Mouse (Mus musculus): ENCODE measurements around the gene Fstl3. TPM values are rescaled to one million over a fixed set of nuclear protein-coding genes. Genes with fewer than 3 reads are reported as not detected.

The Fstl3 gene
- polyA plus RNA-seq, 1 experiment from 2014 or later: 1.6 TPM

DNA sequence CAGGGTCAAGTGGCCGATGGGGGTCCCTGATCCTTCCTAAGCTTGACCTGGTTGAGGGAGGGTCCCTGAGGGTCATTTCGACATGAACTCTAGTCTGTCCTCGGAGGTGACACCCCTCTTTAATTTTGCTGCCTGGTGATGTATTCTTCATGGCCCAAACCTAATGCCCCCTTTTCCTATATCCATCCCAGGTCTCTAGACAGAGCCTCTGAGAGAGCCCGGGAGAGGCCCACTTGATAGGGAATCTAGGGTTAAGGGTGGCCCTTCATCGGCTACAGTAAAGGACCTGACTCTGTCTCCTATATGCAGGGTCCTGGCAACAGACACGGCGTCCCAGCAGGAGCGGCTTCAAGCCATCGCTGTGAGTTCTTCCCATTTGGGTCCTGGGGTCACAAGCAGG is 29.3 kb downstream of the Fstl3 start:
- H3K27ac ChIP-seq (replicated peaks): 0 out of 2 replicates have a peak overlapping the region, but pooled peaks have one; percentile 75
- no peak overlapping the region for H3K9ac ChIP-seq (replicated peaks)
- H3K36me3 ChIP-seq: peaks cover 47% of the 10 kb centered on the region
- no peak overlapping the region for H3K4me3 ChIP-seq
- no peak for ATAC-seq (ENCODE audit: low FRiP score, low read depth)
- WGBS: 93% methylated on average over 9 of the region's 9 CpGs
- H3K4me2 ChIP-seq (replicated peaks): no peak overlapping the region
- H3K9me3 ChIP-seq: no peaks in the 10 kb centered on the region
- H3K27me3 ChIP-seq: no peaks in the 10 kb centered on the region
- peaks cover 64% of the 10 kb centered on the region for H3K4me1 ChIP-seq

DNA sequence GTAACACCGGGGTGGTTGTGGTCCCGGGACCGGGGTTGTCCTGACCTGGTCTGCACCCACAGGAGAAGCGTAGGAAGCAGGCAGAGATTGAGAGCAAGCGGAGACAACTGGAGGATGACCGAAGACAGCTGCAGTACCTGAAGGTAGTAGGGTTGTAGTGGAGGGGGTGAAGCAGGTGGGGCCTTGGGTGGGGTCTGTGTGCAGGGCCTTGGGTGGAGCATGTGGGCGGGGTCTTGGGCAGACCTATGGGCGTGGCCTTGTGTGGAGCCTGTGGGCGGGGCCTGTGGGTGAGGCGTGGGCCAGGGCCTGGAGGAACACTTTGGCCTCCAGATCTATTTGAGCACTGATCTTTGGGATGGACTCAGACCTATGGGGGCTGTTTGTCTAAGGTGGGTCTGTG is 29.9 kb downstream of the Fstl3 start:
- ATAC-seq (ENCODE audit: low FRiP score, low read depth): no peak
- H3K9ac ChIP-seq (replicated peaks): no peak overlapping the region
- H3K9me3 ChIP-seq: no peaks in the 10 kb centered on the region
- H3K27me3 ChIP-seq: no peaks in the 10 kb centered on the region
- peaks cover 54% of the 10 kb centered on the region for H3K36me3 ChIP-seq
- peaks cover 57% of the 10 kb centered on the region for H3K4me1 ChIP-seq
- H3K27ac ChIP-seq (replicated peaks): peak overlapping the region; percentile 75
- no peak overlapping the region for H3K4me2 ChIP-seq (replicated peaks)
- WGBS: 83% methylated on average over 10 of the region's 10 CpGs
- H3K4me3 ChIP-seq: no peak overlapping the region

DNA sequence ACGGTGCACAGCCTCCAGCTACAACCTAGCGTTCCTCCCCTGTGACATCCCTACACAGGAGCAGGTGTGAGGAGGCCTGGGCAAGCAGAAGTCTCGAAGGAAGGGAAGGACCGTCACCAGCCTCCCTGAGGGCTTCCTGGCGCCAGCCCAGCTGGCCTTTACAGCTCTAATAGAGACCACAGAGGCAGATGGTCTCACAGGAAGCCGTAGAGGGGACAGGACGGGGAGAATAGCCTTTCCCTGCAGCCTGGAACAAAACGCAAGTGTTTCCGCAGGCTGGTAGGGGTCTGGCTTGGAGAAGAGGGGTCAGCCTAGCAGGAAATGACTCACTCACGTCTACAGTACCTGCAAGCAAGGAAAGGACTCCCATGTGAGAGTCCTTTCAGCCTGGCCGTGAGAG is 30.8 kb downstream of the Fstl3 start:
- no peak overlapping the region for H3K4me3 ChIP-seq
- H3K9me3 ChIP-seq: no peaks in the 10 kb centered on the region
- no peak overlapping the region for H3K4me2 ChIP-seq (replicated peaks)
- peak overlapping the region; percentile 8; the same call in 1 of the 2 replicates for H3K9ac ChIP-seq (replicated peaks)
- ATAC-seq (ENCODE audit: low FRiP score, low read depth): no peak
- 61% methylated on average over 11 of the region's 11 CpGs for WGBS
- H3K27me3 ChIP-seq: no peaks in the 10 kb centered on the region
- peaks cover 49% of the 10 kb centered on the region for H3K4me1 ChIP-seq
- peaks cover 60% of the 10 kb centered on the region for H3K36me3 ChIP-seq
- H3K27ac ChIP-seq (replicated peaks): peak overlapping the region; percentile 75

DNA sequence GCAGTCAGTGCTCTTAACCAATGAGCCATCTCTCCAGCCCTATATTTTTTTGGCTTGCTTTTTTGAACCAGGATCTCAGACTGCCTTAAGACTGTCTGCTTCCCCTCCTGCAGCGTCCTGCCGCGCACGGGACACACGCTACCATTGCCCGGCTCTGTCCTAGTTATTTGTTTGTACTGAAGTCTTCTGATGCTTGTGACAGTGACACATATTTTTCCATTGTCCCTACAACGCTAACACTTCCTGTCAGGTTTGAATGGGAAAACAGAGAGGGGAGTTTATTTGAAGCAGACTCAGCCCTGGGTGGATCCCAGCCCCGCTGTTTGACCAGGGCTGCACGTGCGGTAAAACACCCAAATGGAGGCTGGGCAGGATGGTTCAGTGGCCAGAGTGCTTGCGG is 31.7 kb downstream of the Fstl3 start:
- H3K36me3 ChIP-seq: peaks cover 60% of the 10 kb centered on the region
- no peaks in the 10 kb centered on the region for H3K27me3 ChIP-seq
- H3K4me1 ChIP-seq: peaks cover 40% of the 10 kb centered on the region
- H3K9me3 ChIP-seq: no peaks in the 10 kb centered on the region
- H3K9ac ChIP-seq (replicated peaks): no peak overlapping the region
- no peak overlapping the region for H3K4me2 ChIP-seq (replicated peaks)
- H3K4me3 ChIP-seq: no peak overlapping the region
- 93% methylated on average over 11 of the region's 11 CpGs for WGBS
- ATAC-seq (ENCODE audit: low FRiP score, low read depth): no peak
- peak overlapping the region; percentile 75; the same call in 1 of the 2 replicates for H3K27ac ChIP-seq (replicated peaks)

DNA sequence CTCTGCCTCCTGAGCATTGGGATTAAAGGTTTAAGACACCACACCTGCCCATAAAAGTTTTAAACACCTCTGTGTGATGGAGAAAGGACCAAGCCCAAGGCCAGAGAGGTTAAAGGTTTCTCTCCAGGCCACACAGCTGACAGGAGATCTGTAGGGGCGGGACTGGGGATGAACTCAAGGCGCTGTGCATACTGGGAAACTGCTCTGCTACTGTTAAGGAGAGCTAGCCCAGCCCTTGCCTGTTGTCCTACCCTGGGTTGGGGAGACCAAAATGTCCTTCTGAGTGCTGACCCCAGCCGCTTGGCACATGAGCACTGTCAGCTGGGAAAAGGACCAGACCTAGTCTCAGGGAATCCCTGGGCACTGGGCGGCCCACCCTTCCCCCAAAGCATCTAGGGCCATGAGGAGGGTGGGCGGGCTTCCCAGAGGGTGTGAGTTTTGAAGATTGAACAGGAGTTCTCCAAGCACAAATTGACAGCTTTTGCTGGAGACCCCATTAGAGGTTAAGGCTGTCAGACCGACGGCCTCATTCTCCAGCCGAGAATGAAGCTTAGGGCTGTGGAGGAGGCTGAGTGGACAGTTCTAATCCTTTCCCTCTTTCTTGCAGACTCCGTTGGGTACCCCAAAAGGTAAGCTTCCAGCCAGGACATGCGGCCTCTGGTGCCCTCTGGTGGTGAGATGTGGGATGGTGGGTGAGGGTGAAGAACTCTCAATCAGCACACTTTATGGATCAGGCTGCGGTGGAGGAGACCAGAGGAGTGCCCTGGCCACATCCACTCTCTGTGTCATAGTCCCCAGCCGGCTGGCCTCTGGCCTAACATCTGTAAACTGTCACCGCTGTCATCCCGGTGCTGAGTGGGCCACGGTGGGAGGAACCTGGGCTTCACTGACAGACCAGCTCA is 34.9 kb downstream of the Fstl3 start:
- no peaks in the 10 kb centered on the region for H3K9me3 ChIP-seq
- H3K27ac ChIP-seq (replicated peaks): peak overlapping the region; percentile 68
- 30% methylated on average over 15 of the region's 15 CpGs for WGBS
- peaks cover 8% of the 10 kb centered on the region for H3K4me1 ChIP-seq
- H3K9ac ChIP-seq (replicated peaks): no peak overlapping the region
- ATAC-seq (ENCODE audit: low FRiP score, low read depth): 0 out of 2 replicates have a peak, but pooled peaks have one; percentile 21
- H3K36me3 ChIP-seq: peaks cover 78% of the 10 kb centered on the region
- H3K27me3 ChIP-seq: no peaks in the 10 kb centered on the region
- no peak overlapping the region for H3K4me3 ChIP-seq
- no peak overlapping the region for H3K4me2 ChIP-seq (replicated peaks)

DNA sequence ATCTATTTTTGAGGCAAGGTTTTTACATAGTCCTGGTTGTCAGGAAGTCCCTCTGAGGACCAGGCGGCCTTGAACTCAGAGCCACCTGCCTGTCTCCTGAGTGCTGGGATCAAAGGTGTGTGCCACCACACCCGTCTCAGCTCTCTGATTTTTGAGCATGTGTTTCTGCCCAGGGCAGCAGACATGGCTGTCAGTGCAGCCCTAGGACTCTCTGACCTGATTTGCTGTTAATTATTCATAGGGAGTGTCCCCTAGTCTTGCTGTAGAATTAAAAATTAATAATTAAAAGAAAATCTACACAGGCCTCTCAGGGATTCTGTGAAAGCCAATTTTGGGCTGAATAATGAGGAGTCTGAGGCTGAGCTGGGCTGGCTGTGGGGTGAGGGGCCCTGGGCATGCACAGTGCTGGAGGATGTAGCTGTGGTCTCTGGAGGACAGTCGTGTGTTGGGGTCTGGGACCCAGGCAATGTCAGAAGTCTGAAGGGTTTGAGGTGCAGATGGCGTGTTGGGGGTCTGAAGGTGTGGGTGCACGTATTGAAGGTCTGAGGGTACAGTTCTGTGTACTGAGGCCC is 37.3 kb downstream of the Fstl3 start:
- no peaks in the 10 kb centered on the region for H3K27me3 ChIP-seq
- WGBS: 81% methylated on average over 5 of the region's 5 CpGs
- no peak overlapping the region for H3K4me2 ChIP-seq (replicated peaks)
- H3K27ac ChIP-seq (replicated peaks): 0 out of 2 replicates have a peak overlapping the region, but pooled peaks have one; percentile 58
- no peak overlapping the region for H3K9ac ChIP-seq (replicated peaks)
- no peaks in the 10 kb centered on the region for H3K9me3 ChIP-seq
- no peak overlapping the region for H3K4me3 ChIP-seq
- H3K36me3 ChIP-seq: peaks cover 70% of the 10 kb centered on the region
- 0 out of 2 replicates have a peak, but pooled peaks cover 5% of the 10 kb centered on the region for H3K4me1 ChIP-seq
- ATAC-seq (ENCODE audit: low FRiP score, low read depth): no peak

DNA sequence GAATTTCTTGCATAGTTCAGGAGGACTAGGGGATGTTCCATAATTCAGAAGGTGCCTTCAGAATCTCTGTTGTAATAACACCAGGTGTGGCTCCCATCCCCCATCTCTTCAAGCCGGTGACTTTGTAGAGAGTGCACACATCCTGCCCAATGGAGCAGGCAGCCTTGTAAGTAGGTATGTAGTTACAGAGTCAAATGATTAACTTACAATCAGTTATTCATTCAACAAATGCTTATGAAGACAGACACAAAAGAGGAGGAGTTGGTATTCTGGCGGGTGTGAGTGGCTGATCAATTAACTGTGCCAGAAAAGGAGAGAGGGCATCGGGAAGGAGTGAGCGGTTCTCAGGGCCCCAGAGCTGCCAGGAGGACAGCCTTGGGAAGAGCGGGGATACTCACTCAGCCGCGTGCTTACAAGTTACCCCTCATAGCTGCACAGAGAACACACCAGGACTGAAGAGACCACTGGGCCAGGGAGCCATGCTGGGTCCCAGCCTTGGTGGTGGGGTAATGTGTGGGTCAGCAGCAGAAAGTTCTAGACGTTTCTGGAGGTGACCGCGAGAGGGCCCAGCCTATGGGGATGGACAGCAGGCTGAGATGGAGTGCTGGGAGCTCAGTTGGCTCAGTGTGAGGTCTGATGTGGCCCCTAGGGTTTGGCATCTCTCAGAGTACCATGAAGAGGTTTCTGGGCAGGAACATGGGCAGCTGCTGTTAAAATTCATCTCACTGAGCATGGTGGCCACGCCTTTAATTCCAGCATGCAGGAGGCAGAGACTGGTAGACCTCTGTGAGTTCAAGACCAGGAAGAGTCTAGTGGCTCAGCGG is 38.8 kb downstream of the Fstl3 start:
- ATAC-seq (ENCODE audit: low FRiP score, low read depth): no peak
- Histone ChIP-seq H3K9ac (replicated peaks) (no peak overlapping the region), H3K4me3 (no peak overlapping the region), H3K36me3 (peaks cover 70% of the 10 kb centered on the region), H3K4me1 (0 out of 2 replicates have a peak, but pooled peaks cover 5% of the 10 kb centered on the region), H3K9me3 (no peaks in the 10 kb centered on the region), H3K27ac (replicated peaks) (no peak overlapping the region), H3K27me3 (no peaks in the 10 kb centered on the region), H3K4me2 (replicated peaks) (no peak overlapping the region)
- 89% methylated on average over 12 of the region's 12 CpGs for WGBS

DNA sequence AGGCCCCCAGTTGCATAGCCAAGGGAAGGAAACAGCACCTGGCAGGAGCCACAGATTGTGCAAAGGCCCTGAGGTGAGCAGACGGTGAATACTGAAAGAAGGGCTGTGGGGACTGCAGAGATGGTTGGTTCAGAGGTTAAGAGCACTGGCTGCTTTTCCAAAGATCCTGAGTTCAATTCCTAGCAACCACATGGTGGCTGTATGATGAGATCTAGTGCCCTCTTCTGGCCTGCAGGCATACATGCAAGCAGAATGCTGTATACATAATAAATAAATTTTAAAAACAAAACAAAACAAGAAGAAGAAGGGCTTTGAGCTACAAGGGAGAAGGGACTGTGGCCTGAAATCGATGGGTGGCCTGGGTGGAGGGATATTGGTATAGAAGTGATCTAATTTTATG is 40.0 kb downstream of the Fstl3 start:
- Histone ChIP-seq H3K36me3 (peaks cover 60% of the 10 kb centered on the region), H3K4me1 (peaks cover 8% of the 10 kb centered on the region; the same call in 1 of the 2 replicates), H3K4me3 (no peak overlapping the region), H3K9me3 (no peaks in the 10 kb centered on the region), H3K4me2 (replicated peaks) (no peak overlapping the region), H3K9ac (replicated peaks) (no peak overlapping the region), H3K27ac (replicated peaks) (no peak overlapping the region), H3K27me3 (no peaks in the 10 kb centered on the region)
- no peak for ATAC-seq (ENCODE audit: low FRiP score, low read depth)
- 80% methylated on average over 2 of the region's 2 CpGs for WGBS

DNA sequence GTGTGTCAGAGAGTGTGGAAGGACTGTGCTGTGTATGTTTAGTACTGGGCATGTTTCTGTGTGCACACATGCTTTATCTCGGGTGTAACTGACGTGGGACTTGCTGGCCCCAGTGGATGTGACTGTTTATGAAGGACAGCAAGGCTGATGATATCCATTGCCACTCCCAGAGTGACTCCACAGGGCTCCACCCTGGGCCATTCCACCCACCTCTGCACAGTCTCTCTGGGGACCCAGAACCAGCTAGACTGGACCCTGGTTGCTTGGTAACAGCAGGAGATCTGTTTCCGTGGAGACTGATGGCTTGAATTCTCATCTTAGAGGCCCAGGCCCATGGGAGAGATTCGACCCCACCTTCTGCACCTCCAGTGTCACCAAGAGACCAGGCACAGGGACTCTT is 41.2 kb downstream of the Fstl3 start:
- Histone ChIP-seq H3K27me3 (no peaks in the 10 kb centered on the region), H3K9ac (replicated peaks) (0 out of 2 replicates have a peak overlapping the region, but pooled peaks have one; percentile 17), H3K27ac (replicated peaks) (0 out of 2 replicates have a peak overlapping the region, but pooled peaks have one; percentile 8), H3K4me1 (peaks cover 14% of the 10 kb centered on the region), H3K36me3 (peaks cover 54% of the 10 kb centered on the region), H3K4me2 (replicated peaks) (no peak overlapping the region), H3K9me3 (no peaks in the 10 kb centered on the region), H3K4me3 (no peak overlapping the region)
- no peak for ATAC-seq (ENCODE audit: low FRiP score, low read depth)
- 63% methylated on average over 4 of the region's 4 CpGs for WGBS

DNA sequence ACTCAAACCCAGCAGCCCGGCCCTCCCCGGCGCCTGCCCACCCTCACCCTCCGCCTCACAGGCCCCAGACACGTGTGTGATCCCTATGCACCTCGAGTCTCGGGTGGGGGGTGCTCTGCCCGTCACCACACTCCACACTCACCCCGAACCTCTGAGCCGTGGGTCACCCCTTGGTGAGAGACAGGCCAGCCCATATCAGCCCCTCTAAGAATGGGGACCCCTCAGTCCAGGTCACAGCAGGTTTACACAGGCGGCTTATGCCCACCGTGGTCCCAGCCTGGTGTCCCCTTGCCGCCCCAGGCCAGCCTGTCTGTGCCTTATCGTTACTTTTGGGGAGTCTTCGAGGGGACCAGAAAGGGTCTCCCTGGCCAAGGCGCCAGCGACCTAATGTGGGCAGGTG is 42.5 kb downstream of the Fstl3 start:
- Histone ChIP-seq H3K9ac (replicated peaks) (no peak overlapping the region), H3K4me2 (replicated peaks) (no peak overlapping the region), H3K36me3 (peaks cover 54% of the 10 kb centered on the region), H3K27ac (replicated peaks) (no peak overlapping the region), H3K9me3 (no peaks in the 10 kb centered on the region), H3K27me3 (no peaks in the 10 kb centered on the region), H3K4me3 (no peak overlapping the region), H3K4me1 (peaks cover 14% of the 10 kb centered on the region)
- 94% methylated on average over 17 of the region's 17 CpGs for WGBS
- ATAC-seq (ENCODE audit: low FRiP score, low read depth): no peak

DNA sequence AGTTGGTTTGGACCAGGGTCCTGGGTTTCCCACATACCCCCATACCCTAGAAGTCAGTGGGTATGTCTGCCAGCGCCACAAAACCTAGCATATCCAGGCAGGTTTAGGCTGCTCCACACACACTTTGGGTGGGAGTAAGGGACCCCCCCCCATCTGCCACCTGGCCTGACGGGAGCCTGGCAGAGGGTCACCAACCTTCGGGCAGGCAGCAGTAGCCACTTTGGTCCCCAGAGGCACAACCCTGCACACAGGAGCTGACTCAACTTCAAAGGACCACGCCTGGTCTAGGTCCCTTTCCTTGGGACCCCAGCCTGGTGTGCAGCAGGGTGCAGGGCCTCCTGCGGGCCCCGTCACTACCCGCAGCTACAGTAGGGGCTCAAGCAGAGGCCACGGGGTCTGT is 43.2 kb downstream of the Fstl3 start:
- ATAC-seq (ENCODE audit: low FRiP score, low read depth): no peak
- Histone ChIP-seq H3K36me3 (peaks cover 48% of the 10 kb centered on the region), H3K9ac (replicated peaks) (no peak overlapping the region), H3K4me1 (peaks cover 14% of the 10 kb centered on the region), H3K9me3 (no peaks in the 10 kb centered on the region), H3K27ac (replicated peaks) (no peak overlapping the region), H3K27me3 (no peaks in the 10 kb centered on the region), H3K4me2 (replicated peaks) (no peak overlapping the region), H3K4me3 (no peak overlapping the region)
- WGBS: 87% methylated on average over 8 of the region's 8 CpGs

Data from midbrain, embryonic 12.5 days (tissue).